Mouse (Mus musculus) E14TG2a.4 (cell line): ENCODE data around the gene Tcf7l2.

ENCODE experiments used
- H3K27me3 ChIP-seq: 2 replicates; pipeline ENCODE4 v1.6.1; 2014; ENCODE audit warnings: low read length, control low read depth; ENCODE audit not compliant: insufficient read depth
- H3K36me3 ChIP-seq: 2 replicates; pipeline ENCODE4 v1.6.1; 2014; ENCODE audit warnings: low read length, control low read depth; ENCODE audit not compliant: insufficient read depth
- H3K4me1 ChIP-seq: replicated peaks from 2 replicates; pipeline ENCODE4 v1.6.1; 2014; ENCODE audit warnings: low read depth, low read length, control low read depth
- H3K4me3 ChIP-seq: replicated peaks from 2 replicates; pipeline ENCODE4 v1.5.1; 2014; ENCODE audit warnings: mild to moderate bottlenecking, low read length
- H3K9me3 ChIP-seq: 2 replicates; pipeline ENCODE4 v1.6.1; 2014; ENCODE audit warnings: low read length, control low read depth
- CTCF ChIP-seq: conservative IDR thresholded peaks from 2 replicates; pipeline ENCODE4 v1.5.1; 2014; ENCODE audit warnings: low read length
- NANOG ChIP-seq: IDR thresholded peaks from 2 replicates; pipeline ENCODE4 v1.6.1; 2014; ENCODE audit warnings: borderline replicate concordance, low read length, mixed read lengths
- POU5F1 ChIP-seq: IDR thresholded peaks from 2 replicates; pipeline ENCODE4 v1.6.1; 2014; ENCODE audit warnings: low read length, borderline replicate concordance

The Tcf7l2 gene

GRCm38 (mm10) chr19:55755462-55755861 is 13.8 kb downstream of the Tcf7l2 start:
- H3K4me3 ChIP-seq, result no peak overlapping the region
- TF ChIP-seq CTCF (no peak), NANOG (no peak), POU5F1 (no peak)
- H3K27me3 ChIP-seq, result no peaks in the 10 kb centered on the region
- H3K36me3 ChIP-seq, result no peaks in the 10 kb centered on the region
- H3K4me1 ChIP-seq, result peaks cover 14% of the 10 kb centered on the region
- no peaks in the 10 kb centered on the region for H3K9me3 ChIP-seq

GRCm38 (mm10) chr19:55756707-55757106 is 15.1 kb downstream of the Tcf7l2 start:
- TF ChIP-seq POU5F1 (no peak), NANOG (no peak), CTCF (no peak)
- H3K27me3 ChIP-seq, result no peaks in the 10 kb centered on the region
- no peaks in the 10 kb centered on the region for H3K36me3 ChIP-seq

GRCm38 (mm10) chr19:55757403-55757802 is 15.8 kb downstream of the Tcf7l2 start:
- Histone ChIP-seq H3K27me3 (no peaks in the 10 kb centered on the region), H3K9me3 (no peaks in the 10 kb centered on the region), H3K4me1 (peaks cover 9% of the 10 kb centered on the region), H3K36me3 (no peaks in the 10 kb centered on the region), H3K4me3 (no peak overlapping the region)
- no peak for TF ChIP-seq NANOG
- TF ChIP-seq POU5F1, result no peak
- no peak for TF ChIP-seq CTCF

More at GRCm38 (mm10) chr19:55756707-55757106, 15.1 kb downstream of the Tcf7l2 start:
- Histone ChIP-seq H3K9me3 (no peaks in the 10 kb centered on the region), H3K4me3 (no peak overlapping the region), H3K4me1 (peaks cover 9% of the 10 kb centered on the region)

- no peak overlapping the region for H3K4me3 ChIP-seq
- TF ChIP-seq POU5F1, result no peak
- no peak for TF ChIP-seq CTCF
- TF ChIP-seq NANOG, result no peak
- no peaks in the 10 kb centered on the region for H3K9me3 ChIP-seq
These were observed 16.5 kb downstream of the Tcf7l2 start for GRCm38 (mm10) chr19:55758158-55758557.

GRCm38 (mm10) chr19:55759006-55759405 is 17.4 kb downstream of the Tcf7l2 start:
- Histone ChIP-seq H3K4me1 (peaks cover 20% of the 10 kb centered on the region), H3K9me3 (no peaks in the 10 kb centered on the region), H3K4me3 (no peak overlapping the region), H3K36me3 (no peaks in the 10 kb centered on the region), H3K27me3 (no peaks in the 10 kb centered on the region)
- TF ChIP-seq NANOG, result no peak
- TF ChIP-seq CTCF, result no peak
- TF ChIP-seq POU5F1, result no peak

More at GRCm38 (mm10) chr19:55758158-55758557, 16.5 kb downstream of the Tcf7l2 start:
- peaks cover 12% of the 10 kb centered on the region for H3K4me1 ChIP-seq
- no peaks in the 10 kb centered on the region for H3K27me3 ChIP-seq
- H3K36me3 ChIP-seq, result no peaks in the 10 kb centered on the region

- TF ChIP-seq POU5F1, result no peak
- no peak for TF ChIP-seq NANOG
- no peak for TF ChIP-seq CTCF
- no peaks in the 10 kb centered on the region for H3K36me3 ChIP-seq
These were observed 19.5 kb downstream of the Tcf7l2 start for GRCm38 (mm10) chr19:55761086-55761485.

GRCm38 (mm10) chr19:55762187-55762586 is 20.6 kb downstream of the Tcf7l2 start:
- Histone ChIP-seq H3K4me1 (peaks cover 14% of the 10 kb centered on the region), H3K4me3 (no peak overlapping the region), H3K36me3 (no peaks in the 10 kb centered on the region), H3K27me3 (no peaks in the 10 kb centered on the region), H3K9me3 (no peaks in the 10 kb centered on the region)
- TF ChIP-seq NANOG (no peak), POU5F1 (no peak), CTCF (no peak)

More at GRCm38 (mm10) chr19:55761086-55761485, 19.5 kb downstream of the Tcf7l2 start:
- H3K4me1 ChIP-seq, result peaks cover 14% of the 10 kb centered on the region
- H3K9me3 ChIP-seq, result no peaks in the 10 kb centered on the region
- no peaks in the 10 kb centered on the region for H3K27me3 ChIP-seq
- H3K4me3 ChIP-seq, result no peak overlapping the region

- TF ChIP-seq NANOG (no peak), POU5F1 (no peak), CTCF (no peak)
- H3K4me3 ChIP-seq, result no peak overlapping the region
- no peaks in the 10 kb centered on the region for H3K36me3 ChIP-seq
- no peaks in the 10 kb centered on the region for H3K27me3 ChIP-seq
- H3K9me3 ChIP-seq, result no peaks in the 10 kb centered on the region
- H3K4me1 ChIP-seq, result peaks cover 25% of the 10 kb centered on the region
These were observed 24.2 kb downstream of the Tcf7l2 start for GRCm38 (mm10) chr19:55765814-55766213.

- H3K36me3 ChIP-seq, result no peaks in the 10 kb centered on the region
- H3K9me3 ChIP-seq, result no peaks in the 10 kb centered on the region
- no peaks in the 10 kb centered on the region for H3K27me3 ChIP-seq
- H3K4me3 ChIP-seq, result no peak overlapping the region
- TF ChIP-seq CTCF, result no peak
- no peak for TF ChIP-seq NANOG
- TF ChIP-seq POU5F1, result no peak
- peaks cover 25% of the 10 kb centered on the region for H3K4me1 ChIP-seq
These were observed 25.5 kb downstream of the Tcf7l2 start for GRCm38 (mm10) chr19:55767104-55767503.
